Mouse (Mus musculus): ENCODE measurements around the gene Ppef1. TPM values are rescaled to one million over a fixed set of nuclear protein-coding genes. Genes with fewer than 3 reads are reported as not detected.

The Ppef1 gene
- polyA plus RNA-seq, 1 experiment, result 1.1 TPM

- H3ac ChIP-seq (ENCODE audit: control insufficient read depth, insufficient read length), result no peak overlapping the region
- no peak overlapping the region for H3K4me2 ChIP-seq (ENCODE audit: low read depth)
- H3K27me3 ChIP-seq (ENCODE audit: control insufficient read depth, insufficient read depth, insufficient read length), result no peaks in the 10 kb centered on the region
- TF ChIP-seq SRF (IDR thresholded peaks at IDR 0.05; ENCODE audit: control insufficient read depth, insufficient read length, low read depth) (no peak), MYOG (IDR thresholded peaks at IDR 0.05; ENCODE audit: control insufficient read depth in 1 of 3, insufficient read depth in 1 of 3, insufficient read length in 2 of 3, low read depth in 2 of 3) (peak in 1 of 3 experiments; percentile 20)
- no peaks in the 10 kb centered on the region for H3K79me2 ChIP-seq (ENCODE audit: control insufficient read depth, insufficient read depth)
- no peak overlapping the region for H3K4me3 ChIP-seq
- no peaks in the 10 kb centered on the region for H3K36me3 ChIP-seq (ENCODE audit: control insufficient read depth, insufficient read depth)
Observed at GRCm38 (mm10) chrX:160592933-160593332, 142.6 kb downstream of the Ppef1 start.

- no peak overlapping the region for H3ac ChIP-seq (ENCODE audit: control insufficient read depth, insufficient read length)
- peak in 2 of 3 experiments; percentile 62 to 78 for TF ChIP-seq MYOD1 (IDR thresholded peaks at IDR 0.05; ENCODE audit: control insufficient read depth in 1 of 3, insufficient read length in 2 of 3, low read depth in 2 of 3)
- no peak for TF ChIP-seq POLR2A (IDR thresholded peaks at IDR 0.05; ENCODE audit: insufficient read length, low read depth)
- peak; percentile 38 for TF ChIP-seq TCF3 (IDR thresholded peaks at IDR 0.05; ENCODE audit: insufficient read length, low read depth)
- TF ChIP-seq POLR2AphosphoS2 (IDR thresholded peaks at IDR 0.05; ENCODE audit: insufficient read length, low read depth), result no peak
- TF ChIP-seq MYOG (IDR thresholded peaks at IDR 0.05; ENCODE audit: control insufficient read depth in 1 of 3, insufficient read depth in 1 of 3, insufficient read length in 2 of 3, low read depth in 2 of 3), result peak in 2 of 3 experiments; percentile 53 to 77
- no peak for TF ChIP-seq REST (IDR thresholded peaks at IDR 0.05; ENCODE audit: insufficient read depth, insufficient read length)
- no peak for TF ChIP-seq SRF (IDR thresholded peaks at IDR 0.05; ENCODE audit: control insufficient read depth, insufficient read length, low read depth)
- no peak for TF ChIP-seq USF1 (IDR thresholded peaks at IDR 0.05; ENCODE audit: low read depth)
- TF ChIP-seq TCF12 (IDR thresholded peaks at IDR 0.05; ENCODE audit: insufficient read depth, poor library complexity, severe bottlenecking), result no peak
- no peak for TF ChIP-seq E2F4 (IDR thresholded peaks at IDR 0.05; ENCODE audit: insufficient read depth)
- TF ChIP-seq MAX (IDR thresholded peaks at IDR 0.05; ENCODE audit: low read depth), result no peak
- TF ChIP-seq CEBPB (IDR thresholded peaks at IDR 0.05; ENCODE audit: insufficient read depth, poor library complexity, severe bottlenecking), result no peak
- H3K4me3 ChIP-seq, result no peak overlapping the region
- H3K27me3 ChIP-seq (ENCODE audit: control insufficient read depth, insufficient read depth, insufficient read length), result no peaks in the 10 kb centered on the region
- no peaks in the 10 kb centered on the region for H3K79me2 ChIP-seq (ENCODE audit: control insufficient read depth, insufficient read depth)
- H3K36me3 ChIP-seq (ENCODE audit: control insufficient read depth, insufficient read depth), result no peaks in the 10 kb centered on the region
- no peak overlapping the region for H3K4me2 ChIP-seq (ENCODE audit: low read depth)
Observed at GRCm38 (mm10) chrX:160590147-160590546, 145.4 kb downstream of the Ppef1 start.

GRCm38 (mm10) chrX:160588523-160588922, 147.0 kb downstream of the Ppef1 start:
- H3K4me3 ChIP-seq, result no peak overlapping the region
- no peak overlapping the region for H3ac ChIP-seq (ENCODE audit: control insufficient read depth, insufficient read length)
- no peaks in the 10 kb centered on the region for H3K79me2 ChIP-seq (ENCODE audit: control insufficient read depth, insufficient read depth)
- TF ChIP-seq MAX (IDR thresholded peaks at IDR 0.05; ENCODE audit: low read depth) (no peak), CEBPB (IDR thresholded peaks at IDR 0.05; ENCODE audit: insufficient read depth, poor library complexity, severe bottlenecking) (no peak), E2F4 (IDR thresholded peaks at IDR 0.05; ENCODE audit: insufficient read depth) (no peak), USF1 (IDR thresholded peaks at IDR 0.05; ENCODE audit: low read depth) (no peak), TCF12 (IDR thresholded peaks at IDR 0.05; ENCODE audit: insufficient read depth, poor library complexity, severe bottlenecking) (no peak), MYOG (IDR thresholded peaks at IDR 0.05; ENCODE audit: control insufficient read depth in 1 of 3, insufficient read depth in 1 of 3, insufficient read length in 2 of 3, low read depth in 2 of 3) (no peak), REST (IDR thresholded peaks at IDR 0.05; ENCODE audit: insufficient read depth, insufficient read length) (no peak), POLR2AphosphoS2 (IDR thresholded peaks at IDR 0.05; ENCODE audit: insufficient read length, low read depth) (no peak), SRF (IDR thresholded peaks at IDR 0.05; ENCODE audit: control insufficient read depth, insufficient read length, low read depth) (no peak)
- no peaks in the 10 kb centered on the region for H3K27me3 ChIP-seq (ENCODE audit: control insufficient read depth, insufficient read depth, insufficient read length)
- H3K36me3 ChIP-seq (ENCODE audit: control insufficient read depth, insufficient read depth), result no peaks in the 10 kb centered on the region
- no peak overlapping the region for H3K4me2 ChIP-seq (ENCODE audit: low read depth)

- Histone ChIP-seq H3K36me3 (ENCODE audit: control insufficient read depth, insufficient read depth) (no peaks in the 10 kb centered on the region), H3K79me2 (ENCODE audit: control insufficient read depth, insufficient read depth) (no peaks in the 10 kb centered on the region), H3K27me3 (ENCODE audit: control insufficient read depth, insufficient read depth, insufficient read length) (no peaks in the 10 kb centered on the region), H3K4me3 (no peak overlapping the region), H3ac (ENCODE audit: control insufficient read depth, insufficient read length) (no peak overlapping the region), H3K4me2 (ENCODE audit: low read depth) (no peak overlapping the region)
- TF ChIP-seq MAX (IDR thresholded peaks at IDR 0.05; ENCODE audit: low read depth) (no peak), POLR2AphosphoS2 (IDR thresholded peaks at IDR 0.05; ENCODE audit: insufficient read length, low read depth) (no peak), REST (IDR thresholded peaks at IDR 0.05; ENCODE audit: insufficient read depth, insufficient read length) (no peak), TCF3 (IDR thresholded peaks at IDR 0.05; ENCODE audit: insufficient read length, low read depth) (no peak), SRF (IDR thresholded peaks at IDR 0.05; ENCODE audit: control insufficient read depth, insufficient read length, low read depth) (no peak), CEBPB (IDR thresholded peaks at IDR 0.05; ENCODE audit: insufficient read depth, poor library complexity, severe bottlenecking) (no peak), E2F4 (IDR thresholded peaks at IDR 0.05; ENCODE audit: insufficient read depth) (no peak), MYOD1 (IDR thresholded peaks at IDR 0.05; ENCODE audit: control insufficient read depth in 1 of 3, insufficient read length in 2 of 3, low read depth in 2 of 3) (no peak), MYOG (IDR thresholded peaks at IDR 0.05; ENCODE audit: control insufficient read depth in 1 of 3, insufficient read depth in 1 of 3, insufficient read length in 2 of 3, low read depth in 2 of 3) (no peak), POLR2A (IDR thresholded peaks at IDR 0.05; ENCODE audit: insufficient read length, low read depth) (no peak), TCF12 (IDR thresholded peaks at IDR 0.05; ENCODE audit: insufficient read depth, poor library complexity, severe bottlenecking) (no peak), USF1 (IDR thresholded peaks at IDR 0.05; ENCODE audit: low read depth) (no peak)
Observed at GRCm38 (mm10) chrX:160585110-160585509, 150.5 kb downstream of the Ppef1 start.

- no peak overlapping the region for H3K4me3 ChIP-seq
- no peaks in the 10 kb centered on the region for H3K36me3 ChIP-seq (ENCODE audit: control insufficient read depth, insufficient read depth)
- H3K4me2 ChIP-seq (ENCODE audit: low read depth), result no peak overlapping the region
- H3K79me2 ChIP-seq (ENCODE audit: control insufficient read depth, insufficient read depth), result no peaks in the 10 kb centered on the region
- TF ChIP-seq TCF3 (IDR thresholded peaks at IDR 0.05; ENCODE audit: insufficient read length, low read depth) (no peak), REST (IDR thresholded peaks at IDR 0.05; ENCODE audit: insufficient read depth, insufficient read length) (no peak), MYOG (IDR thresholded peaks at IDR 0.05; ENCODE audit: control insufficient read depth in 1 of 3, insufficient read depth in 1 of 3, insufficient read length in 2 of 3, low read depth in 2 of 3) (peak in 1 of 3 experiments; percentile 26), MYOD1 (IDR thresholded peaks at IDR 0.05; ENCODE audit: control insufficient read depth in 1 of 3, insufficient read length in 2 of 3, low read depth in 2 of 3) (peak in 2 of 3 experiments; percentile 54 to 57), SRF (IDR thresholded peaks at IDR 0.05; ENCODE audit: control insufficient read depth, insufficient read length, low read depth) (no peak)
- no peak overlapping the region for H3ac ChIP-seq (ENCODE audit: control insufficient read depth, insufficient read length)
- H3K27me3 ChIP-seq (ENCODE audit: control insufficient read depth, insufficient read depth, insufficient read length), result no peaks in the 10 kb centered on the region
Observed at GRCm38 (mm10) chrX:160584148-160584838, 151.3 kb downstream of the Ppef1 start.
